Mouse (Mus musculus) MEL (cell line): ENCODE measurements around the gene Tirap. TPM values are rescaled to one million over a fixed set of nuclear protein-coding genes. Genes with fewer than 3 reads are reported as not detected.

Experiments used
- DNase-seq: peaks from one replicate; pipeline ENCODE4 v3.0.0; 2011; ENCODE audit warnings: low read depth, low spot score
- H3K27ac ChIP-seq: 2 replicates; pipeline ENCODE4 v1.5.1; 2012; ENCODE audit warnings: low read depth, mild to moderate bottlenecking, control low read depth, low read length, moderate library complexity; ENCODE audit not compliant: control insufficient read depth
- H3K27me3 ChIP-seq, 2 experiments: fragments of 150-350 bp in 1 of 2; sonication (generic) in 1 of 2; 2 replicates each; pipeline ENCODE4 v1.6.1; 2012; ENCODE audit warnings: low read length in 2 of 2, mild to moderate bottlenecking in 2 of 2, improper control_type of control experiment in 1 of 2, moderate library complexity in 1 of 2; ENCODE audit not compliant: insufficient read depth in 2 of 2, control insufficient read depth in 1 of 2
- H3K36me3 ChIP-seq, 2 experiments: 2 replicates each; pipeline ENCODE4 v1.6.1; 2012 to 2014; ENCODE audit warnings: low read length in 2 of 2, improper control_type of control experiment in 1 of 2, inconsistent platforms in 1 of 2, mild to moderate bottlenecking in 1 of 2; ENCODE audit not compliant: insufficient read depth in 2 of 2, control insufficient read depth in 1 of 2
- H3K4me1 ChIP-seq, 2 experiments: fragments of 150-350 bp in 1 of 2; sonication (generic) in 1 of 2; 2 replicates each; pipeline ENCODE4 v1.6.1; 2012; ENCODE audit warnings: low read length in 2 of 2, improper control_type of control experiment in 1 of 2, mild to moderate bottlenecking in 1 of 2; ENCODE audit not compliant: insufficient read depth in 2 of 2, control insufficient read depth in 1 of 2
- H3K4me3 ChIP-seq, 2 experiments: fragments of 150-350 bp in 1 of 2; sonication (generic) in 1 of 2; 2 replicates each; pipeline ENCODE4 v1.5.1; 2012; ENCODE audit warnings: low read depth in 2 of 2, low read length in 2 of 2, mild to moderate bottlenecking in 2 of 2, moderate library complexity in 2 of 2, control low read depth in 1 of 2, improper control_type of control experiment in 1 of 2; ENCODE audit not compliant: control insufficient read depth in 1 of 2, insufficient read depth in 1 of 2
- H3K79me2 ChIP-seq: 2 replicates; pipeline ENCODE4 v1.6.1; 2012; ENCODE audit warnings: mild to moderate bottlenecking, low read length, moderate library complexity; ENCODE audit not compliant: control insufficient read depth, poor library complexity, insufficient read depth
- H3K9ac ChIP-seq: 2 replicates; pipeline ENCODE4 v1.6.1; 2012; ENCODE audit warnings: low read depth, mild to moderate bottlenecking, control low read depth, low read length, moderate library complexity; ENCODE audit not compliant: control insufficient read depth, poor library complexity, severe bottlenecking
- H3K9me3 ChIP-seq: fragments of 150-350 bp; sonication (generic); replicated peaks from 2 replicates; pipeline ENCODE4 v1.6.1; 2012; ENCODE audit warnings: mild to moderate bottlenecking, low read length, improper control_type of control experiment, moderate library complexity; ENCODE audit not compliant: insufficient read depth
- BHLHE40 ChIP-seq: IDR thresholded peaks from 2 replicates; pipeline ENCODE4 v1.6.1; 2012; ENCODE audit warnings: low read depth, mild to moderate bottlenecking, inconsistent platforms, low read length, improper control_type of control experiment, borderline replicate concordance
- CHD1 ChIP-seq: IDR thresholded peaks from 2 replicates; pipeline ENCODE4 v1.6.1; 2012; ENCODE audit warnings: low read depth, mild to moderate bottlenecking, inconsistent platforms, low read length, improper control_type of control experiment
- CHD2 ChIP-seq: IDR thresholded peaks from 2 replicates; pipeline ENCODE4 v1.6.1; 2011; ENCODE audit warnings: low read length, improper control_type of control experiment
- CTCF ChIP-seq, 3 experiments: IDR thresholded peaks in 2 of 3; conservative IDR thresholded peaks in 1 of 3; 2 replicates each; pipeline ENCODE4 v1.5.1; 2011 to 2012; ENCODE audit warnings: low read length in 3 of 3, low read depth in 2 of 3, mild to moderate bottlenecking in 2 of 3, improper control_type of control experiment in 1 of 3, inconsistent platforms in 1 of 3, mixed read lengths in 1 of 3, moderate library complexity in 1 of 3; ENCODE audit not compliant: control insufficient read depth in 1 of 3, insufficient read depth in 1 of 3, poor library complexity in 1 of 3, severe bottlenecking in 1 of 3
- E2F4 ChIP-seq: IDR thresholded peaks from 2 replicates; pipeline ENCODE4 v1.6.1; 2011; ENCODE audit warnings: low read depth, low read length, improper control_type of control experiment, borderline replicate concordance
- ELF1 ChIP-seq: IDR thresholded peaks from 2 replicates; pipeline ENCODE4 v1.6.1; 2014; ENCODE audit warnings: low read depth, mild to moderate bottlenecking, inconsistent platforms, low read length, improper control_type of control experiment, moderate library complexity
- ETS1 ChIP-seq: IDR thresholded peaks from 2 replicates; pipeline ENCODE4 v1.6.1; 2012; ENCODE audit warnings: low read depth, mild to moderate bottlenecking, inconsistent platforms, low read length, improper control_type of control experiment, moderate library complexity
- MAX ChIP-seq: IDR thresholded peaks from 2 replicates; pipeline ENCODE4 v1.6.1; 2011; ENCODE audit warnings: low read length, improper control_type of control experiment
- MAZ ChIP-seq: IDR thresholded peaks from 2 replicates; pipeline ENCODE4 v1.6.1; 2012; ENCODE audit warnings: low read depth, mild to moderate bottlenecking, inconsistent platforms, low read length, improper control_type of control experiment
- MYB ChIP-seq: IDR thresholded peaks from 2 replicates; pipeline ENCODE4 v1.6.1; 2011; ENCODE audit warnings: mild to moderate bottlenecking, low read depth, low read length, improper control_type of control experiment
- NRF1 ChIP-seq: IDR thresholded peaks from 2 replicates; pipeline ENCODE4 v1.6.1; 2014; ENCODE audit warnings: low read depth, mild to moderate bottlenecking, inconsistent platforms, low read length, improper control_type of control experiment, moderate library complexity; ENCODE audit not compliant: poor library complexity, insufficient read depth, severe bottlenecking
- POLR2AphosphoS2 ChIP-seq: IDR thresholded peaks from 2 replicates; pipeline ENCODE4 v1.6.1; 2011; ENCODE audit warnings: low read length, improper control_type of control experiment
- POLR2AphosphoS5 ChIP-seq: IDR thresholded peaks from 2 replicates; pipeline ENCODE4 v1.6.1; 2012; ENCODE audit warnings: low read depth, borderline replicate concordance, mild to moderate bottlenecking, inconsistent platforms, low read length, moderate library complexity, mixed read lengths
- RCOR1 ChIP-seq: IDR thresholded peaks from 2 replicates; pipeline ENCODE4 v1.6.1; 2012; ENCODE audit warnings: low read depth, mild to moderate bottlenecking, inconsistent platforms, low read length, improper control_type of control experiment
- SIN3A ChIP-seq: IDR thresholded peaks from 2 replicates; pipeline ENCODE4 v1.6.1; 2012; ENCODE audit warnings: low read length, improper control_type of control experiment, inconsistent platforms
- SMC3 ChIP-seq: IDR thresholded peaks from 2 replicates; pipeline ENCODE4 v1.6.1; 2011; ENCODE audit warnings: low read depth, low read length, improper control_type of control experiment
- TAL1 ChIP-seq: IDR thresholded peaks from 2 replicates; pipeline ENCODE4 v1.6.1; 2012; ENCODE audit warnings: mild to moderate bottlenecking, inconsistent platforms, low read length, moderate library complexity, mixed read lengths
- TBP ChIP-seq: IDR thresholded peaks from 2 replicates; pipeline ENCODE4 v1.8.0; 2011; ENCODE audit warnings: low read depth, low read length, improper control_type of control experiment
- UBTF ChIP-seq: IDR thresholded peaks from 2 replicates; pipeline ENCODE4 v1.6.1; 2012; ENCODE audit warnings: low read depth, mild to moderate bottlenecking, inconsistent platforms, low read length, improper control_type of control experiment, moderate library complexity, borderline replicate concordance; ENCODE audit not compliant: insufficient read depth
- USF1 ChIP-seq: IDR thresholded peaks from 2 replicates; pipeline ENCODE4 v1.6.1; 2014; ENCODE audit warnings: low read depth, mild to moderate bottlenecking, inconsistent platforms, low read length, improper control_type of control experiment, moderate library complexity
- ZC3H11A ChIP-seq: IDR thresholded peaks from 2 replicates; pipeline ENCODE4 v1.6.1; 2012; ENCODE audit warnings: low read depth, mild to moderate bottlenecking, inconsistent platforms, low read length, improper control_type of control experiment
- ZKSCAN1 ChIP-seq: IDR thresholded peaks from 2 replicates; pipeline ENCODE4 v1.6.1; 2012; ENCODE audit warnings: low read depth, mild to moderate bottlenecking, inconsistent platforms, low read length, improper control_type of control experiment, moderate library complexity
- ZMIZ1 ChIP-seq: IDR thresholded peaks from 2 replicates; pipeline ENCODE4 v1.6.1; 2012; ENCODE audit warnings: low read depth, mild to moderate bottlenecking, inconsistent platforms, low read length, improper control_type of control experiment, moderate library complexity
- ZNF384 ChIP-seq: IDR thresholded peaks from 2 replicates; pipeline ENCODE4 v1.6.1; 2012; ENCODE audit warnings: low read depth, mild to moderate bottlenecking, inconsistent platforms, low read length, improper control_type of control experiment
- polyA plus RNA-seq, 2 experiments: library from polyadenylated mRNA; stranded (reverse) in 1 of 2; unstranded in 1 of 2; fragments of >175 nt in 1 of 2; fragments of >200 nt in 1 of 2; gene quantifications; 2 replicates each; pipeline versions ENCODE4 v1.2.1 to v1.2.4; 2012; ENCODE audit warnings: low replicate concordance in 2 of 2, low read depth in 1 of 2; ENCODE audit not compliant: insufficient read length in 2 of 2, insufficient read depth in 1 of 2, missing spikeins in 1 of 2
- total RNA-seq: library from RNA; depleted of rRNA; stranded (reverse); fragments of 300-350 nt; gene quantifications from 2 replicates; pipeline ENCODE4 v1.2.3, GENCODE M21; 2012

Gene Tirap
- total and polyA plus RNA-seq, 3 experiments: 2.4 to 5.3 TPM; not detected in 1

DNA sequence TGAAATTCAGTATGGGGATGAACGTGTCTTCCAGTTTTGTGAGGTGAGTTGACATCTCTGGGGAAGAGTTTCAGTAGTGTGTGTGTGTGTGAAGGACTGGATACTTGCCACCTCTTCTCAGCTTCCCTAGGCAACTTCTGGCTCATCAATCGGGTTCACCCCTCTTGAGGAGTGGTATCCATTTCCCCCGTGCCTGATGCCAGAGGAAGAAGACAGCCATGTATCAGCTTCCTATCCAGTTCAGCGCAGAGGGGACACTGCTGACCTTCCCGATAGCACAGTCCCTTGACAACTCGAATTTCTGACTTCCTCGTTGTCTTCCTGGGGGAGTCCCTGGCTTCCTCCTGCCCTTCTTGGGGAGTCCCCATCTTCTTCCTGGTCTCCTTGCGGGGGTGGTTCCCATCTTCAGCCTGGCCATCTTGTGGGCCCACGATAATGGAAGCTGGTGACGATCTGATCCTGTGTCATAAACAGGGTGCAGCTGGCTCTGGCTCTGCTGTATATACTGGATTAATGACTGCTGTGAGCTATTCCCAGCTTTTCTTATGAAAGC, 12.7 kb downstream of the Tirap start:
- H3K36me3 ChIP-seq: peaks cover 0 to 12% of the 10 kb centered on the region in 2 experiments; a peak in 2 of 4 replicates
- H3K79me2 ChIP-seq: no peaks in the 10 kb centered on the region
- TF ChIP-seq ETS1 (no peak), CTCF (IDR thresholded peaks at IDR 0.05 in 2 of 3, conservative IDR thresholded peaks at IDR 0.05 in 1 of 3; ENCODE audit: control insufficient read depth in 1 of 3, insufficient read depth in 1 of 3, low read depth in 2 of 3, low read length in 3 of 3, poor library complexity in 1 of 3, severe bottlenecking in 1 of 3) (no peak), CHD2 (no peak), POLR2AphosphoS5 (no peak), SIN3A (no peak), E2F4 (no peak), ZC3H11A (no peak), MAX (no peak), MYB (no peak), UBTF (no peak), TBP (no peak), MAZ (no peak)
- H3K27ac ChIP-seq: no peak overlapping the region
- no peaks in the 10 kb centered on the region for H3K27me3 ChIP-seq
- H3K9ac ChIP-seq: no peak overlapping the region
- no peak overlapping the region for H3K4me3 ChIP-seq
- peaks cover 9 to 12% of the 10 kb centered on the region in 2 experiments; a peak in 3 of 4 replicates for H3K4me1 ChIP-seq
- H3K9me3 ChIP-seq: no peaks in the 10 kb centered on the region
- DNase-seq: no peak

DNA sequence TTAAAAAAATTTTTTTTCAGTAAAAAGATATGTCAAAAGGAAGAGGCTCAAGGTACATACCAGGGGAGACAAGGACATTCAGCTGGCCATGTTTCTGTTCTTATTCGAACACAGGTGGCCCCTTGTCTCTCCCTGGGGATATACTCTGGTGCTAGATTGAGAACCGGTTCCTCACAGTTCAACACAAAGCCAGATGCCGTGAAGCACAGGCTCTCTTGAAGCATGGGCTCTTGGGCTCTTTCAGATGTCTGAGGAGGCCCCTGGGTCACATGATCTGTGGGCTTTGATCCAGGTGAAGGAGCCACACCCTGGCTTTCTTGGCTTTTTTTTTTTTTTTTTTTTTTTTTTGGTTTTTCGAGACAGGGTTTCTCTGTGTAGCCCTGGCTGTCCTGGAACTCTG, 13.7 kb downstream of the Tirap start:
- Histone ChIP-seq H3K79me2 (no peaks in the 10 kb centered on the region), H3K27me3 (no peaks in the 10 kb centered on the region), H3K36me3 (peaks cover 0 to 15% of the 10 kb centered on the region in 2 experiments; a peak in 2 of 4 replicates), H3K4me3 (no peak overlapping the region), H3K9me3 (no peaks in the 10 kb centered on the region), H3K27ac (no peak overlapping the region), H3K9ac (no peak overlapping the region), H3K4me1 (peaks cover 9 to 13% of the 10 kb centered on the region in 2 experiments; a peak in 3 of 4 replicates)
- peak; percentile 32 for DNase-seq
- TF ChIP-seq MAX (no peak), ZNF384 (peak; percentile 82), NRF1 (no peak), USF1 (peak; percentile 81), ZMIZ1 (no peak), POLR2AphosphoS2 (no peak), ZKSCAN1 (no peak), ETS1 (no peak), TBP (no peak), CTCF (IDR thresholded peaks at IDR 0.05 in 2 of 3, conservative IDR thresholded peaks at IDR 0.05 in 1 of 3; ENCODE audit: control insufficient read depth in 1 of 3, insufficient read depth in 1 of 3, low read depth in 2 of 3, low read length in 3 of 3, poor library complexity in 1 of 3, severe bottlenecking in 1 of 3) (no peak), ZC3H11A (no peak), BHLHE40 (peak; percentile 26; the same call in 1 of the 2 replicates), CHD2 (no peak), TAL1 (no peak), RCOR1 (no peak), ELF1 (no peak), CHD1 (no peak), SMC3 (no peak)
